Mouse (Mus musculus) intestine, postnatal 0 days (tissue): Measurements from ENCODE around the gene Hp1bp3. TPM values are rescaled to one million over a fixed set of nuclear protein-coding genes. Genes with fewer than 3 reads are reported as not detected.

ENCODE experiments used
- ATAC-seq: fragments of 200-750 bp; cut with Nextera tagmentation; 2 replicates; pipeline ENCODE4 v1.8.0; 2017; ENCODE audit warnings: mild to moderate bottlenecking, moderate TSS enrichment, moderate library complexity
- H3K27ac ChIP-seq: fragments of 300-500 bp; sonication (generic); 2 replicates; pipeline ENCODE4 v1.5.1; 2014; ENCODE audit warnings: mild to moderate bottlenecking, low read depth, low read length, moderate library complexity
- H3K27me3 ChIP-seq: fragments of 300-500 bp; sonication (generic); replicated peaks from 2 replicates; pipeline ENCODE4 v1.6.1; 2014; ENCODE audit warnings: low read length, mixed read lengths; ENCODE audit not compliant: control insufficient read depth, insufficient read depth
- H3K36me3 ChIP-seq: fragments of 300-500 bp; sonication (generic); 2 replicates; pipeline ENCODE4 v1.6.1; 2014; ENCODE audit warnings: mild to moderate bottlenecking, moderate library complexity; ENCODE audit not compliant: control insufficient read depth, insufficient read depth
- H3K4me1 ChIP-seq: fragments of 300-500 bp; sonication (generic); replicated peaks from 2 replicates; pipeline ENCODE4 v1.6.1; 2014; ENCODE audit warnings: antibody characterized with exemption, low read length, mixed read lengths; ENCODE audit not compliant: control insufficient read depth, insufficient read depth
- H3K4me2 ChIP-seq: fragments of 300-500 bp; sonication (generic); replicated peaks from 2 replicates; pipeline ENCODE4 v1.6.1; 2014; ENCODE audit warnings: low read depth, mild to moderate bottlenecking, moderate library complexity
- H3K4me3 ChIP-seq: fragments of 300-500 bp; sonication (generic); 2 replicates; pipeline ENCODE4 v1.5.1; 2014; ENCODE audit warnings: low read depth, low read length
- H3K9ac ChIP-seq: fragments of 300-500 bp; sonication (generic); 2 replicates; pipeline ENCODE4 v1.6.1; 2014; ENCODE audit warnings: mild to moderate bottlenecking, low read depth, low read length
- H3K9me3 ChIP-seq: fragments of 300-500 bp; sonication (generic); 2 replicates; pipeline ENCODE4 v1.6.1; 2016; ENCODE audit warnings: mixed run types; ENCODE audit not compliant: control insufficient read depth
- CTCF ChIP-seq: sonication (generic); IDR thresholded peaks from 2 replicates; pipeline ENCODE4 v1.5.1; 2016; ENCODE audit warnings: low read depth, mild to moderate bottlenecking, control low read depth, antibody characterized with exemption, moderate library complexity
- WGBS: fragments of 180-500 bp; shearing (Covaris S2); extraction: QIAGEN DNeasy Blood & Tissue Kit; methylation state at CpG from one replicate; pipeline ENCODE4 v1.1.7; 2014; 5-methylcytosine and 5-hydroxymethylcytosine counted together
- polyA plus RNA-seq: library from polyadenylated mRNA; unstranded; fragments of >200 nt; fragmentation: Nextera tagmentation; extraction: Ambion mirVana; gene quantifications from 2 replicates; pipeline ENCODE4 v1.2.1, GENCODE M21; 2015

The Hp1bp3 gene
- polyA plus RNA-seq, 1 experiment from 2014 or later: 75.5 TPM

DNA sequence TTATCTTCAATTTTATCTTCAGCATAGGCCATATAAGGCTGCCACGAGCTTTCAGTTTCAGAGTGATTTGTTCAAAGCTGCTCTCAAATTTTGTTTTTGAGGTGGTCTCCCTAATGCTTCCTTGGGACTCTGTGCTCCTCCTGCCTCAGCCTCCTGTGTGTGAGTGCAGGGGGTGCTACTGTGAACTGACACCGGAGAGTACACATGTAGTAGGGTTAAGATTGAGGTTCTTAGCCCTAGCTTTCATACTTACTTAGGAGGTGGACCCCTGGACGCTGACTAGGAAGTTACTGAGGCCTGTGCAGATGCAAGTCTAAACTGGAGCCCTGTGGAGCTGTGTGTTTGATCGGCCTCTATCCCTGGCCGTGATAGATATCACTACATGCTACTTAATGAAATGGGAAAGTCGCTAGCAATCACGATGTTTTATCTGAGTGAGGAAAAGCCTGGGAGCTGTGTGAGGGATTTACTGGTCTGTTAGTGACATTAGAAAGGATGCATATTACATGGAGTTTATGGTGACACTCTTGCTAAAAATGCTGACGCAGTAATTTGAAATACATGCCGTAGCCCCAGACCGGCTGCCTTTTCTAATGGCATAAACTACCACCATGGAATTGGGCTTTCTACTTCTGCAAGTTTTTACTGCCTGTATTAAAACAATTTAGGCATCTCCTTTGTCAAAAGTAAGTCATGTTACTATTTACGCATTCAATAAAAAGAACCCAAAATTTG, 2.0 kb downstream of the Hp1bp3 start:
- no peak for TF ChIP-seq CTCF
- 56% methylated on average over 11 of the region's 11 CpGs for whole genome bisulfite sequencing
- H3K9me3 ChIP-seq: no peaks in the 10 kb centered on the region
- H3K4me1 ChIP-seq: peaks cover 11% of the 10 kb centered on the region; the same call in 1 of the 2 replicates
- H3K27me3 ChIP-seq: no peaks in the 10 kb centered on the region
- no peak for ATAC-seq
- 0 out of 2 replicates have a peak overlapping the region, but pooled peaks have one; percentile 100 for H3K27ac ChIP-seq
- peak overlapping the region; percentile 94 for H3K4me3 ChIP-seq
- H3K9ac ChIP-seq: peak overlapping the region; percentile 95
- peaks cover 12% of the 10 kb centered on the region for H3K36me3 ChIP-seq
- peak overlapping the region; percentile 81 for H3K4me2 ChIP-seq

DNA sequence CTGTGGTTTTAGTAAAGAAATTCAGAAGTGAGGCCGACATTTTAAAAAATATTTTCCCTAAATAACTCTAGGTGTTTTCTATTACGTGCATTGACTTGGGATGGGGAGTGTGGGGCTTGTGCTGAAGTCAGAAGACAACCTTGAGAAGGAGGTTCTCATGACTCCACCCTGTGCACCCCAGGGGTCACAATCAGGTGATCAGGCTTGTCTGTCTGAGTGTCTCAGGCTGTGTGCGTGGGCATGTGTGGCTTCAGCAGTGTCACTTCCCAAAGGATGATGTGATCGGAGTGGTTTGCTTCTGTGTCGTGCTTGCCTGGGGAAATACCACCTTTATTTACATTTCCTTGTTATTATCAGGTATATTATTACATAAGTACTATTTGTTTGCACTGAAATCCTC, 3.2 kb downstream of the Hp1bp3 start:
- Histone ChIP-seq H3K27me3 (no peaks in the 10 kb centered on the region), H3K36me3 (peaks cover 24% of the 10 kb centered on the region), H3K9me3 (no peaks in the 10 kb centered on the region), H3K9ac (no peak overlapping the region), H3K4me2 (no peak overlapping the region), H3K4me1 (peaks cover 11% of the 10 kb centered on the region; the same call in 1 of the 2 replicates), H3K4me3 (no peak overlapping the region), H3K27ac (no peak overlapping the region)
- TF ChIP-seq CTCF: no peak
- WGBS: 68% methylated on average over 5 of the region's 5 CpGs
- ATAC-seq: no peak

DNA sequence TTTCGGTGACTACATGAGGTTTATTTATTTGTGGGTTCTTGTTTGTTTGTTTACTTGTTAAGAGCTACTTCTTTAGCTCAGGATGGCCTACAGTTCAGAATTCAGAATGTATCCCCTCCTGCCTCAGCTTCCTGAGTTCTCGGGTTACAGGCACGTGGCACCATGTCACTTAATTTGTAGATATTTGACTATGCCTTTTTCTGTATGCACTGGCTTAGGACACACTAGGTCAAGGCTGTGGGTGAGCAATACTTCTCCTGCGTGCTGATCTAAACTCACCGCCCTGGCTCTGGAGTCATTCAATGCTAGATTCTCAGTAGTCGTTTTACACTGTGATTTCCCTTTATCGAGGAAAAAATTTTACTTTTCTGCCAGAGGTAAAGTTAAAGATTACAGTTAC, 4.7 kb downstream of the Hp1bp3 start:
- Histone ChIP-seq H3K4me3 (no peak overlapping the region), H3K27me3 (no peaks in the 10 kb centered on the region), H3K9me3 (no peaks in the 10 kb centered on the region), H3K9ac (no peak overlapping the region), H3K27ac (no peak overlapping the region), H3K4me2 (no peak overlapping the region), H3K36me3 (peaks cover 35% of the 10 kb centered on the region), H3K4me1 (peaks cover 8% of the 10 kb centered on the region; the same call in 1 of the 2 replicates)
- 76% methylated on average over 7 of the region's 7 CpGs for WGBS
- TF ChIP-seq CTCF: no peak
- ATAC-seq: no peak

DNA sequence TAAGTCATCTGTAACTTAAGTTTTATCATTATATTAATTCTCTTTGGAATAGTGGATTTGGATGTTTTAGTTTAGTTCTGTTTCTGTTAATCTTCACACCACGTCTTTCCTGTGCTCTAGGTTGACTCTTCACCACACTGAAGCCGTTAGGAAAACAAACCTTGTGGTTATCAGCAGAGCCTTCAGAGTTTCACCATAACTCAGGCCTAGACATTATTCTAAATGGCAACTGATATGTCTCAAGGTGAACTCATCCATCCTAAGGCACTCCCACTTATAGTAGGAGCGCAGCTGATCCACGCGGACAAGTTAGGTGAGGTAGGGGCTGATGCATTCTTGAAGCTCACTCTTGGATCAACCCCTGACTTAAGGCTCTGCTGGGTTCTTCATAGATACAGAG, 5.3 kb downstream of the Hp1bp3 start:
- no peak for TF ChIP-seq CTCF

DNA sequence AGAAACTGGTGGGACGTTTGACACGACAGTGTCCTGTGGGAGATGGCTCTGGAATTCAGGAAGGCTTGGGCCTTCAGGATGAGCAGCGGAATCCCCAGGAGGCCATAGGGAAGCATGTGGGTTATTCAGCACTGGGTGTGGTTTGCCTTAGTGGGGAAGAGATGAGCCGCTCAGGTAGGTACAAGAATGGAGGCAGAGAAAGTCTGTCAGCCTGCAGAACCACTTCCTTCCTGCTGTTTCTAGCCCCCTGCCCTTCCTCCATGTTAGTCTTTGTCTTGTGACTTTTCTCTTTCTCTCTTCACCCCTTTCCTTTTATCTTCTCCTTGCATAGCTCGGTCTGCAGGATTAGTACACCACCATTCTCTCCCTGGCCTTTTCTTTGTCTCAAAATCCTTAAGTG, 6.3 kb downstream of the Hp1bp3 start:
- H3K27me3 ChIP-seq: no peaks in the 10 kb centered on the region

More for the DNA sequence above, 5.3 kb downstream of the Hp1bp3 start:
- Histone ChIP-seq H3K4me1 (peaks cover 6% of the 10 kb centered on the region; the same call in 1 of the 2 replicates), H3K9ac (no peak overlapping the region), H3K27me3 (no peaks in the 10 kb centered on the region), H3K9me3 (no peaks in the 10 kb centered on the region), H3K4me2 (no peak overlapping the region), H3K27ac (no peak overlapping the region), H3K4me3 (no peak overlapping the region), H3K36me3 (peaks cover 41% of the 10 kb centered on the region)
- whole genome bisulfite sequencing: 81% methylated on average over 5 of the region's 5 CpGs
- no peak for ATAC-seq

DNA sequence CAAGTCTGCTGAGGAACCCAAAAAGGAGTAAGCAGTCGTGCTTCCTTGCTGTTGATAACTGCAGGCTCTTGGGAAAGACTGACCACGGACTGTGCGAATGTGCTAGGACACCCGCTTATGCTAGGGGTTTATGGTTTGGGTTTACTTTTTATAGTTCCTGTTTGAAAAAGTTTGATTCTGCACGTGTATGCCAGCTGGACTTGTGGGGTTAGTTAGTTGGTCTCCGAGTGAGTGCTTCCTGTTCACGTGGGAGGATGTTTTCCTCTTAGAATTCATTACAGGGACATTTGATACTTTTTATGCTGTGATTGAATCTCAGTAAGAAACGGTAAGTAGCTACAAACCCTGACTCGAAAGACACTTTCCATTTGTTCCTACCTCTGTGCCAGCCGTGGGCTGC, 7.5 kb downstream of the Hp1bp3 start:
- TF ChIP-seq CTCF: no peak
- ATAC-seq: no peak
- WGBS: 77% methylated on average over 10 of the region's 10 CpGs
- Histone ChIP-seq H3K9ac (no peak overlapping the region), H3K27me3 (no peaks in the 10 kb centered on the region), H3K4me1 (no peaks in the 10 kb centered on the region; the same call in 1 of the 2 replicates), H3K36me3 (peaks cover 58% of the 10 kb centered on the region), H3K4me3 (no peak overlapping the region), H3K4me2 (no peak overlapping the region), H3K9me3 (no peaks in the 10 kb centered on the region), H3K27ac (no peak overlapping the region)

More for the DNA sequence above, 6.3 kb downstream of the Hp1bp3 start:
- Histone ChIP-seq H3K36me3 (peaks cover 47% of the 10 kb centered on the region), H3K9me3 (no peaks in the 10 kb centered on the region), H3K27ac (no peak overlapping the region), H3K4me1 (peaks cover 6% of the 10 kb centered on the region; the same call in 1 of the 2 replicates), H3K4me2 (no peak overlapping the region), H3K9ac (no peak overlapping the region), H3K4me3 (no peak overlapping the region)
- WGBS: 77% methylated on average over 5 of the region's 5 CpGs
- ATAC-seq: no peak
- no peak for TF ChIP-seq CTCF
